Mouse (Mus musculus): Measurements from ENCODE around the gene Adamts17. TPM values are rescaled to one million over a fixed set of nuclear protein-coding genes. Genes with fewer than 3 reads are reported as not detected.

Gene Adamts17
- total RNA-seq, 2 experiments from 2014 or later, result 0.15 to 0.47 TPM

DNA sequence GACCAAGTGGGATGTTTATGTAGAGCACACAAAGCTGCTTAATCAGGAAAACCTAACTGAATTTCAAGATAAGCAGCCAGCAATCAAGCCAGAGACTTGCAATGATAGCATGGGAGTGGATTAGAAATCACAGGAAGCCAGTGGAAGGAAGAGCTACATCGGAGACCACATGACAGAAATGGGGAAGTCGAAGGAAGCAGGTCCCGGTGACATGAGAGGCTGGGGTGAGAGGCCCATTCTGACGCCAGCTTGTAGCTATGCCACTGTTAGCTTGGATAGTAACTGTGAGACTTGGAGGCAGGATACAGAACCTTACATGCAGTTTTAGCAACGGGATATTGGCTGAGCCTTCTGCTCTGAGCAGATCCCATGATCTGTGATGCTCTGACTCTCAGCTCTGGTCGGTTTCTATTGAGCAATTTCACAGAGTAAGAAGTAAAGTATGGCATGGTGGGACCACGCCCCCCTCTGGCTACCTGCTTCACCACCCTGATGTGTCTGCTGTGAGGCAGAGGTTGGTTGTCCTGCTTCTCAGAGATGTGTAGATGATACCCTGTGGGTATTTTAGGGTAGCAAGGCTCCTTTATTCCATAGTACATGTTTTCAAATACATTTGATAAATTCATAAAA is 211.7 kb downstream of the Adamts17 start:
- no peak overlapping the region for H3K27ac ChIP-seq
- TF ChIP-seq CTCF (IDR thresholded peaks at IDR 0.05), result no peak
- intact Hi-C loops (cut with DNase I), result no loop called here
- peak; percentile 12 for DNase-seq
- no peak overlapping the region for H3K4me3 ChIP-seq

DNA sequence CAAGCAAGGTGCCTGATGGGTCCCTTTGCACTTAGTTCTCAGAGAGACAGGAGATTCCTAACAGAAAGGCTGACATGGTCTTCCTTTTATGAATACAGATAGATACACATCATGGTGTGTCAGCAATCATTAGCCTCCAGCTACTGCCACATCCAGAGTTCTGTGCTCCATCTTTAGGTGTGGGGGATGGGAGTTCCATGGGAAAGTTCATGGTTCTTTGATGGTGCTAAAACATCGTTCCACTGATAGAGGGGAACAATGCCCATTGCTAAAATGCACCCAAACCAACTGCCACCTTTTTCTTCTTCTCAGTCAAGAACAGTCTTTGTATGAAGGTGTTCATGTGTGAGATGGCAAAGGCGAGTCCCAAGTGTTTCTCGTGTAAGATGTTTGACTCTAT is 215.3 kb downstream of the Adamts17 start:
- Histone ChIP-seq H3K27ac (peak overlapping the region; percentile 76), H3K4me3 (no peak overlapping the region)
- TF ChIP-seq CTCF (IDR thresholded peaks at IDR 0.05), result no peak
- intact Hi-C loops (cut with DNase I), result no loop called here
- no peak for DNase-seq

DNA sequence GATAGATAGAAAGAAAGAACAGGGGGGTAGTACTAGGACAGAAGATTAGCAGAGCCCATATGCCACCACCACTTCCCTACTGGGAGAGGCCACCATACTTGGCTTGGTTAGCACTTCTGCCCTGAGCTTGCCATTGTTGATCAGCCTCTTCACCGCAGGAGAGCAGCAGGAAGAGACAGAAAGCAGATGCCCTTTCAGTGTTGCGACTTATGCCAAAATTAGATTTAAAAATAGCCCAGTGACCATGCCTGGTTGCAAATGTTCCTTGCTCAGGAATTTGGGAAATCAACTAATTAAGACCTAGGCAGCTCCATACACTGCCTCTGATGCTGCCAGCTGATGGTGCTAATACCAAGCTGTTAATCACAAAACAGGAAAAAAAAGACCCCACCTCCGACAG is 216.0 kb downstream of the Adamts17 start:
- Histone ChIP-seq H3K27ac (peak overlapping the region; percentile 76), H3K4me3 (peak overlapping the region; percentile 46)
- no peak for TF ChIP-seq CTCF (IDR thresholded peaks at IDR 0.05)
- DNase-seq, result peak; percentile 35
- intact Hi-C loops (cut with DNase I), result no loop called here

DNA sequence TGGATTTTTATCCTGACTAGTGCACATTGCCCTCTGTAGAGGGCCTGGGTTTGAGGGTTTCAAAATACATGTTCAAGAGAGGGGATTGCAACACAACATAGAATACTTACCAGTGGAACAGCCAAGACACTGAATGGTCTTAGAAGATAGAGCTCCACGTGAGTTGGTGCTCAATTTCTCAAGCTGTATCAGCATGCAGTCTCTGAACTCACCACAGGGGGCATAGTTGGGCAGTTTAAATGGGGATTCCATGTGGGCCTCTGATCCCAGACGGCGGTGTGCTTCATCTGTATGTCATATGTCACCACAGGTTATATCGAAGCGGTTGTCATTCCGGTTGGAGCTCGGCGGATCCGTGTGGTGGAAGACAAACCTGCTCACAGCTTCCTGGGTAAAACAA is 222.2 kb downstream of the Adamts17 start:
- DNase-seq, result peak; percentile 51
- no peak overlapping the region for H3K27ac ChIP-seq
- intact Hi-C loops (cut with DNase I), result no loop called here
- peak; percentile 61 for TF ChIP-seq CTCF (IDR thresholded peaks at IDR 0.05)
- H3K4me3 ChIP-seq, result no peak overlapping the region

DNA sequence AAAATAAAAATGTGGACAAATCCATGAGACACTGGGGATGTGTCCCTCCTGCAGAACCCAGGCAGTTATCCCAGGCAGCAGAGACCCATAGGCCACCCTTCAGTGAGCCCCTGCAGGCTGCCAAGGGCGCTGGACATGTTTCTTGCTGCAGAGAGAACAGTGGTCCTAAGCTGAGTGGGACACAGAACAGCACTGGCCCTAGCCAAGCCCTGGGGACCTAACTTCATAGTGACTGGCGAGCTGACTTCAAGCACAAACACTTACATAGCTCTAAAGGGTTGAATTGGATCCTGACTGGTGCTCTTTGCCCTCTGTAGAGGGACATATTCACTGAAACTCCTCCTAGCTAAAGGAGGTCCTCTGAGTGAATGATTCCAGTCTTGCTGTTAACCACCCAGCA is 223.0 kb downstream of the Adamts17 start:
- intact Hi-C loops (cut with DNase I), result no loop called here
- Histone ChIP-seq H3K4me3 (no peak overlapping the region), H3K27ac (no peak overlapping the region)
- DNase-seq, result no peak
- TF ChIP-seq CTCF (IDR thresholded peaks at IDR 0.05), result no peak

DNA sequence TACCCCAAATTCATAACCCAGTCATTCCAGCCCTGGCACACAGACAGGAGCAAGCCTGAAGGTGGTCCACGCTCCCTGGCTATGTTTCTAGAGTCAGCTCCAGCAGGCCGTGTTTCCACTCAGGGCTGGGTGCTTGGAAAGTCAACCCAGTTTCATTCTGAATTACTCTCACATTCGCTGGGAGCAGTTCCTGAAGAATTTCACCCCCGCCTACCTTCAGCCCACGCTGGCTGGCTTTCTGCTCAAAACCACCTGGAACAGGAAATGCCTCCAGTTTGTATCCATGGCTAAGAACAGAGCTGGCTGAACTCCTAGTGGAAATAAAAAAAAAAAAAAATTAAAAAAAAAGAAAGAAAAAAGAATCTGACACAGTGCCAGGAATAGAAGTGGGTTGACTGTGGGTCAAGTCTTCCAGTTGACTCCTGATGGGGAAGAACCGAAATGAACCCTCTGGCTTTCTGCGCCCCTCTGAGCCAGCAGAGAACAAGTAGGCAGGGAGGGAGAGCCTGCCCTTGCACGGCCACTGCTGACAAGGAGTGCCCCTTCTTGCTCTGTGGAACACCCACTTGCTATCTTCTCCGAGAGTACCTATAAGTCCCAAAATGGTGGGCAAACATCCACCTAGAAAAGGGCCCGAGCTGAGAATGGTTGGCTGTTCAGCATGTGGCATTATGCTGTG is 225.2 kb downstream of the Adamts17 start:
- TF ChIP-seq CTCF (IDR thresholded peaks at IDR 0.05), result no peak
- H3K27ac ChIP-seq, result peak overlapping the region; percentile 65
- intact Hi-C loops (cut with DNase I), result no loop called here
- 0 out of 2 replicates have a peak overlapping the region, but pooled peaks have one; percentile 19 for H3K4me3 ChIP-seq
- DNase-seq, result peak; percentile 26

DNA sequence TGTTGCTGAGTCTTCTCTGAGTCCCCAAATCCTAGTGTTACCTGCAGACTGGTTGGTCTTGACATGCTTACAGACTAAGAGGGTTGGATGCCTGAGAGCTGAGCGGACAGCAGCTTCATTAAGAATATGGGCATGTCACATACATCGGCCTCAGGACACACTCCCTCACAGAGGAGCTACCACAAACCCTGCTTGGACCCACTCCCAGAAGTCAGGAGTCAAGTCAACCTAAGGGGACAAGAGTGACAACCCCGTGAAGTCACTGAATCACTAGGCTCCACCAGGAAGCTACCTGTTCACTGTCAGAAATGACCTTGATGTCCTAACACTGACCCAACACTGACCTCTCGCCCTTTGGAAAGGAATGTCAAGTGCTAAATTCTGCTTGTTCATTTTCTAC is 226.1 kb downstream of the Adamts17 start:
- no peak overlapping the region for H3K4me3 ChIP-seq
- DNase-seq, result no peak
- H3K27ac ChIP-seq, result no peak overlapping the region
- intact Hi-C loops (cut with DNase I), result no loop called here
- no peak for TF ChIP-seq CTCF (IDR thresholded peaks at IDR 0.05)

DNA sequence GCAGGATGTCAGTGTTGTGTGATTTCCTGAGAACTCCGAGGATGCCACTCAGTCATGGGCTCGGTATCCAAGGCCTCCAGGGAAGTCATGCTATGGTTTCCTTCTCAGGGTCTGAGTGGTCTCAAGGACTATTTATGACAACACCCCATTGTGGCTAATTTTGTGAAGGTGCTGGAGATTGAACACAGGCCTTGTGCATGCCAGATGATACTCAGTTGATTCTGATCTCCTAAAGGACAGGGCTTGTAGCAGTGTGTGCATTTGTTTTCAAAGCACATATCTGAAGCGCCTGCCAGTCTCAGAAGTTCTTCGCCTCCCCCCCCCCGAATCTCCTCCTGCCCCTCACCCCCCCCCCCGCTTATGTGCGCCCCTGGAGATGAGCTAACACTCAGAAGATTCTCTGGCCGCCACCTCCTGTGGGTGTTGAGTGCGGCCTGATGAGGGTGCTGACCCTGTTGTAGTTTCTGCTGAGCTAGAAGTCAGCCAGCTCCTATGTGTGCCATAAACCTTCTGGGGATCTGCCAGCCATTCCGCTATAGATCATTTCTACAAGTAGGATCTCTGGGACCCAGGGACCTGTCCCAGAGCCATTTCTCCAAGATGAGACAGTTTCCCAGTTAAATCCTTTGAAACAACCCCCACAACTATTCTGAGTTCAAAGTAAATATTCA is 232.6 kb downstream of the Adamts17 start:
- H3K4me3 ChIP-seq, result no peak overlapping the region
- H3K27ac ChIP-seq, result no peak overlapping the region
- no peak for DNase-seq
- intact Hi-C loops (cut with DNase I), result no loop called here
- TF ChIP-seq CTCF (IDR thresholded peaks at IDR 0.05), result no peak

DNA sequence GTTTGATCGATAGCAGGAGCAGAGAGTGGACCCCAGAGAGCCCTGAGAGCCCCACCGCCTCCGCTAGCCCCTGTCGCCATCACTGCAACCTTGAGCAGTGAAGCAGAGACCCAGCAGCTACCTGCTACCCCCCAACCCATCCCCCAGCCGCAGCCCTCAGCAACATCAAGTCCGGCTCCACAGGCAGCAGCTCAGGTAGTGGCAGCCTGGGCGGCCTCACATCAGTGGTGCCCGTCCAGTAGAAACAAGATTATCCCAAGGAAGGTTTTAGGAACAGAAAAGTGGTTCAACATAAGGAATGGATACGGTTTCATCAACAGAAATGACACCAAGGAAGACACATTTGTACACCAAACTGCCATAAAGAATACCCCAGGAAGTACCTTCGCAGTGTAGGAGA is 243.2 kb downstream of the Adamts17 start:
- H3K27ac ChIP-seq, result no peak overlapping the region
- DNase-seq, result no peak
- no peak for TF ChIP-seq CTCF (IDR thresholded peaks at IDR 0.05)
- intact Hi-C loops (cut with DNase I), result no loop called here
- H3K4me3 ChIP-seq, result no peak overlapping the region

DNA sequence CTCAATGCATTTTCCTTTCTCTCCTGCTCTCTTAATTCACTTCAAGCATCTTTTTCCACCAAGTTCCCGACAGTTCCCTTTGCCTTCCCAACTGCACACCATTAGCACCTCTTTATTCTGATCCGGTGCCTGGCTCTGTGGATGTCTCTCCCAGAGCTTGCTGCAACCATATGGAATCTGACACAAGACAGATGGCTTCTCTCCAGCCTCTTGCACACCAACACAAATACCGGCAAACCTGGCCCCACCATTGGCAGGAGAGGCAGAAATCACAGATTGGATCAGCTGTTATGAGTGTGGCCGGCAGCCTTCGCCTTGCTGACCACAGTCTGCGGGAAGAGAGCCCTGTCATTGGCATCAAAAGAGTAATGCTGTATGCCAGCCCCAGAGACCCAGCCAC is 248.2 kb downstream of the Adamts17 start:
- no peak for TF ChIP-seq CTCF (IDR thresholded peaks at IDR 0.05)
- Histone ChIP-seq H3K27ac (no peak overlapping the region), H3K4me3 (no peak overlapping the region)
- intact Hi-C loops (cut with DNase I), result no loop called here
- no peak for DNase-seq

DNA sequence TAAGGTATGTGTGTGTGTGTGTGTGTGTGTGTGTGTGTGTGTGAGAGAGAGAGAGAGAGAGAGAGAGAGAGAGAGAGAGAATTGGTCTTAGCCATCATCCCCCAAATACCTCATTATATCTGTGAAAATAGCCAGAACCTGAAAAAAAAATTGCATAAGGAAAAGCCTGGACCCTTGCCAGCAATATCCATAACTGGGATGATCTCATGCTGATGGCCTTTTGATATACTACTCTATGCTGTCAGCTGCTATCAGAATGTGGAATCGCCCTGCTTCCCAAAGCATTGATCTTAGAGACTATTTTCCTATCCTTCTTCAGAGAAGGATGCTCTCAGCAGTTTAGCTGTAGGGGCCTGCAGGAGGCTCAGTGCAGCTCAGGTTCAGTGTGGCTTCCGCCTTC is 257.6 kb downstream of the Adamts17 start:
- no peak overlapping the region for H3K4me3 ChIP-seq
- no peak overlapping the region for H3K27ac ChIP-seq
- TF ChIP-seq CTCF (IDR thresholded peaks at IDR 0.05), result no peak
- intact Hi-C loops (cut with DNase I), result no loop called here
- no peak for DNase-seq

DNA sequence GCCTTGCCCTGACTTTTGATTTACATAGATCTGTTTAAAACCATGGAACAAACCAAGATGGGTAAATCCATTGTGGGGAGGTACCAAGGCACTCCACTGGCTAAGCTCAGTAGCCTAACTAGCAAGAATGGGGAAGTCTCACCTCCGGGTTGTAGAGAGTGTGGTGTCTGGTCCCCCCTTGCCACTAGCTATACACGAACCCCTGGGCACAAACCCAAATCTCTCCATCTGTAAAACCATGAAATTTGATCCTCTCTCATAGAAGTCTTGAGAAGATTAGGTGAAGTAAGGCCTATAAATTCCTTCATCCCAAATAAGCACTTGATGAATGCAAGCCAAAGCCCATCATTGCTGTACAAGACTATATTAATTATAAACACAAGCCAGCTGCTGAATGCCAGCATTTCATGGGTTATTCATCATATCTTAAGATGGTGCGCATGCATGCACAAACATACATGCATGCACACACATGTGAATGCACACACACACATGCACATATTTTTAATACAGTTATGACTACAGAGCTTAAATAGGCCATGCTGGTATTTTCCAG is 262.0 kb downstream of the Adamts17 start:
- Histone ChIP-seq H3K4me3 (no peak overlapping the region), H3K27ac (no peak overlapping the region)
- no peak for DNase-seq
- TF ChIP-seq CTCF (IDR thresholded peaks at IDR 0.05), result no peak
- intact Hi-C loops (cut with DNase I), result no loop called here

DNA sequence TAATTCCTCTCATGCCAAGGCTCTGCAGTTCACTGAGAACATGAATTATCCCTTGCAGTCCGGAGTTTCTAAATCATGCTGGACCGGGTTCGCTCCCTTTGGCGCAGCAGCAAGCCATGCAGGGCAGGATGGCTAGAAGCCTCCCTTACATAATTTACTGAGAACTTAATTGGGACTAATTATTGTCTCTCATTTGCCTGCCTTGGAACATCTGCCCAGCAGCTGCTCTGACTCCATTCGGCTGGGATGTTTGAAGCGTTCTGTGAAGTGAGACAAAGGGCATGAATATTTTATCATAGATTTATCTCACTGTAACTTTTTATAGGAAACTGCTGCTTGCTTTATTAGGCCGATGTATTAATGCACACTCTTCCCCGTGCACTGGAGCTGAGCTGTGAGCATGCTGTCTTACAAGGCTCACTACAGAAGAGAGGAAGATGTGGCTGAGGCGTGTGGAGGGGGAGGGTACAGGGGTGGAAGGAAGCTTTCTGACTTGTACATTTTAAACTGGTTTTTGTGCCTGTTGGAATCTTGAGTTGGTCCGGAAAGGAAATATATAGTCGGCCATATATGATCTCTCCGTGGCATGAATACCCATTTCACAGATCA is 271.1 kb downstream of the Adamts17 start:
- intact Hi-C loops (cut with DNase I), result no loop called here
- H3K27ac ChIP-seq, result no peak overlapping the region
- TF ChIP-seq CTCF (IDR thresholded peaks at IDR 0.05), result no peak
- no peak for DNase-seq
- H3K4me3 ChIP-seq, result no peak overlapping the region
